Mouse (Mus musculus) spleen, adult 2 months (tissue): ENCODE data around the gene Cenpx. TPM values are rescaled to one million over a fixed set of nuclear protein-coding genes. Genes with fewer than 3 reads are reported as not detected.

Experiments used
- DNase-seq, 2 experiments: peaks; one replicate each; pipeline versions ENCODE4 v3.0.0 to v3.0.0-alpha.2; 2012 to 2021; ENCODE audit warnings: low spot score in 2 of 2, low read depth in 1 of 2
- H3K27ac ChIP-seq: fragments of 200-500 bp; 2 replicates; pipeline ENCODE4 v1.5.1; 2012; ENCODE audit warnings: low read length, inconsistent platforms; ENCODE audit not compliant: insufficient read depth
- H3K27me3 ChIP-seq: fragments of 200-500 bp; 2 replicates; pipeline ENCODE4 v1.6.1; 2012; ENCODE audit warnings: mild to moderate bottlenecking, moderate library complexity, low read length, inconsistent platforms; ENCODE audit not compliant: control insufficient read depth, insufficient read depth
- H3K36me3 ChIP-seq: fragments of 200-500 bp; 2 replicates; pipeline ENCODE4 v1.6.1; 2012; ENCODE audit warnings: mild to moderate bottlenecking, low read length, inconsistent platforms; ENCODE audit not compliant: control insufficient read depth, insufficient read depth
- H3K4me1 ChIP-seq: fragments of 200-500 bp; 2 replicates; pipeline ENCODE4 v1.6.1; 2011; ENCODE audit warnings: inconsistent platforms; ENCODE audit not compliant: control insufficient read depth, insufficient read depth, insufficient read length
- H3K4me3 ChIP-seq: fragments of 200-500 bp; 2 replicates; pipeline ENCODE4 v1.5.1; 2011; ENCODE audit warnings: mild to moderate bottlenecking, inconsistent platforms; ENCODE audit not compliant: insufficient read depth, insufficient read length; ENCODE audit errors: extremely low read depth
- CTCF ChIP-seq: fragments of 200-500 bp; IDR thresholded peaks from 2 replicates; pipeline ENCODE4 v1.5.1; 2011; ENCODE audit warnings: mild to moderate bottlenecking, inconsistent platforms; ENCODE audit not compliant: insufficient read depth, insufficient read length, insufficient replicate concordance; ENCODE audit errors: extremely low read depth
- POLR2A ChIP-seq: fragments of 200-500 bp; IDR thresholded peaks from 2 replicates; pipeline ENCODE4 v1.6.1; 2011; ENCODE audit warnings: low read depth, low read length, inconsistent platforms
- WGBS: fragments of 180-500 bp; shearing (Covaris S2); methylation state at CpG from one replicate; pipeline ENCODE4 v1.1.7; 2018; 5-methylcytosine and 5-hydroxymethylcytosine counted together
- polyA plus RNA-seq: library from polyadenylated mRNA; depleted of rRNA; stranded (reverse); fragments of >200 nt; gene quantifications from 2 replicates; pipeline ENCODE4 v1.2.3, GENCODE M21; 2012

The Cenpx gene
- polyA plus RNA-seq, 1 experiment, result 44.1 TPM

DNA sequence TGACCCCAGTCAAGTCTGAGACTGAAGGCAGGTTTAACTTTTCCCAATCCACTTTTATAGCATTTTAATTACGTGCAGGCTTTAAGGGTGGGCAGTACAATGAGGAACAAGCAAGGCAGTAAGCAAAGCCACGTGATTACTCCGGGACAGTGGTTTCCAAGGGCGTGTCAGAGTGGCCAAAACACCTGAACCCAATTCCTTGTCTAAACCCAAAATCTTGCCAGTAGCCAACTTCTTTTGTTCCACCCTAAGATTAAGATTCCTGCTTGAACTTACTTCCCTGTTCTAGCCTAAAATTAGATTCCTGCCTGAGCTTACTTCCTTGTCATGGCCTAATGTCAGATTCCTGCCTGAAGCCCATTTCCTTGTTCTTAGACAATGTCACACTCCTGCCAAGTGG is 34.4 kb upstream of the Cenpx start:
- H3K27ac ChIP-seq, result no peak overlapping the region
- 48% methylated on average over 4 of the region's 4 CpGs for WGBS
- no peak for DNase-seq
- TF ChIP-seq CTCF, result no peak
- TF ChIP-seq POLR2A, result no peak
- no peaks in the 10 kb centered on the region for H3K4me1 ChIP-seq
- no peak overlapping the region for H3K4me3 ChIP-seq
- no peaks in the 10 kb centered on the region for H3K36me3 ChIP-seq
- H3K27me3 ChIP-seq, result no peaks in the 10 kb centered on the region

DNA sequence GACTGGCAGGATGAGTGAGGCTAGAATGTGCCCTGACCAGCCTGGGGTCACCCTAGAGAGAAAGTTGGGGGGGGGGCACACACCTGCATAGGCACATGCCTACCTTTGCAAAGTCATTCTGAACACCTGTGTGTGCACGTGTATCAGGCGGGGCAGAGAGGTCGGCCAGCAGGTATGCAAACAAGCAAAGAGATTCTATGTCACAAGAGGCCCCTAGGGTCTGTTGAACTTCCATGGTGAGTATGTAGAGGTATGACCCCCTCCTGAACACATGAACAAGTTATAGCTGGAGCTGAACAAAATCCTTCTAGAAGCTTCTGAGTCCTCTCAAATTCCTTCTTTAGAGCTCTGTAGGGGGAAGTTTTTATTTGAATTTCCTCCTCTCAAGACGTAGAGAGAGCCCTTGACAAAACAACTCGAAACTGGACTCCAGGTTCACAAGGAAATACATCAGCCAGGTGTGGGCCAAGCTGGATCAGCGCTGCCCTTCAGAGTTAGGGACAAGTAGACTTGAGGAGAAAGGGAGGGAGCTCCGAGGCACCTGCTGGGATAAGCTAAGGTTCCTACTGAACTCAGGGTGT is 30.7 kb upstream of the Cenpx start:
- 78% methylated on average over 7 of the region's 7 CpGs for whole genome bisulfite sequencing
- TF ChIP-seq POLR2A (no peak), CTCF (no peak)
- Histone ChIP-seq H3K4me1 (no peaks in the 10 kb centered on the region), H3K36me3 (no peaks in the 10 kb centered on the region), H3K27me3 (no peaks in the 10 kb centered on the region), H3K4me3 (no peak overlapping the region), H3K27ac (no peak overlapping the region)
- no peak for DNase-seq

DNA sequence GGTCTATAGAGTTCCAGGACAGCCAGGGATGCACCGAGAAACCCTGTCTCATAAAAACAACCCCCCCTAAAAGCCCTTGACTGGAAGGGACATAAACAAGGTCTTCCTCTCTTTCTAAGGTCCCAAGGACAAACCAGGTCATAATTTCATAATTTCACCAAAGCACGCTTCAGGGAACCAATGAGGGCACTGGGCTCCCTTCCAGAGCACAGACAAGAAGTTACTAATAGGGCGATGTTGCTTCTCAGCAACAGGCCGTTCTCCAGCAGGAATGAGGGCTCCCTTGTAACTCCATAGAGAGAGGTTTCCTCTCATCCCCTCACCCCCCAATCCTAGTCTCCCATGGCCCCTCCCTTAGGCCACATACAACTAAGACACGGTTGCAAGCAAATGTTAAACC is 27.4 kb upstream of the Cenpx start:
- Histone ChIP-seq H3K27ac (no peak overlapping the region), H3K27me3 (no peaks in the 10 kb centered on the region), H3K4me3 (no peak overlapping the region), H3K4me1 (no peaks in the 10 kb centered on the region), H3K36me3 (no peaks in the 10 kb centered on the region)
- no peak for DNase-seq
- 87% methylated on average over 5 of the region's 5 CpGs for WGBS
- TF ChIP-seq POLR2A (no peak), CTCF (no peak)

DNA sequence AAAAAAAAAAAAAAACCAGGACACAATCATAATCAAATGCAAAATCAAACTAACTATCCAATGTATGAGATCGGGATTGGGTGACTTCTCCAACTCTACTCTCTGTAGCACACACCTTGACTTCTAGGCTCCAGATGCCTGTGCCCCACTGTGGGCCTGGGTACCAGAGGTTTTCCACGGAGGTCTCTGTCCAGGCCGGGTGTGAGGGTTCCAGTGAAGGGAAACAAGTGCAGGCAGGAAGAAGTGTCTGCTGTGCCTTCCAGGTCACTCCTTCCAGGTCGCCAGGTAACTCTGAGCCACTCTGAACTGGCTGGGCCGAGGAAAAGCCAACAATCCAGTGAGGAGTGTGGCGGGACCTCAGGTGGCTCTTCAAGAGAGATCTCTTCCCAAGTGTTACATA is 22.9 kb upstream of the Cenpx start:
- Histone ChIP-seq H3K4me1 (no peaks in the 10 kb centered on the region), H3K27ac (no peak overlapping the region), H3K4me3 (no peak overlapping the region), H3K27me3 (no peaks in the 10 kb centered on the region), H3K36me3 (no peaks in the 10 kb centered on the region)
- 83% methylated on average over 6 of the region's 6 CpGs for WGBS
- DNase-seq, result no peak
- TF ChIP-seq CTCF (no peak), POLR2A (no peak)

DNA sequence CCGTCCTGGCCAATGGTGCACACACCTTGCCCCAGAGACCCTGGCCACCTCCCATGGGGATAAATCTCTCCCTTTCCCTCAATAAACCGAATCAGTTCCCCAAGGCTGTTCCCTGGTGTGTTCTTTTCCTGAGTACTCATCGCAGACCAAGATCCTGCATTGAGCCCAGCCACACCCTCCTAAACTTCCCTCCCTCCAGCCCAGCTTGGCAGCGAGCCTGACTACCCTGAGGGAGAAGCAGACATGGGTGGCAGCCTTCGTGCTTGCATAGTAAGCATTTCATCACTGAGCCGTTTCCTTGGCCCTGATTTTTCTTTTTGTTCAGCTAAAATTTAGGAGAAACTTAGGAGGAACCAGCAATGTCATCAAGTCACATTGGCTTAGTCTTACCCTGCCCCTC is 20.0 kb upstream of the Cenpx start:
- DNase-seq, result no peak
- Histone ChIP-seq H3K4me3 (no peak overlapping the region), H3K36me3 (no peaks in the 10 kb centered on the region), H3K4me1 (peaks cover 3% of the 10 kb centered on the region; the same call in 1 of the 2 replicates), H3K27ac (no peak overlapping the region), H3K27me3 (no peaks in the 10 kb centered on the region)
- TF ChIP-seq POLR2A (no peak), CTCF (no peak)
- 41% methylated on average over 6 of the region's 6 CpGs for WGBS

DNA sequence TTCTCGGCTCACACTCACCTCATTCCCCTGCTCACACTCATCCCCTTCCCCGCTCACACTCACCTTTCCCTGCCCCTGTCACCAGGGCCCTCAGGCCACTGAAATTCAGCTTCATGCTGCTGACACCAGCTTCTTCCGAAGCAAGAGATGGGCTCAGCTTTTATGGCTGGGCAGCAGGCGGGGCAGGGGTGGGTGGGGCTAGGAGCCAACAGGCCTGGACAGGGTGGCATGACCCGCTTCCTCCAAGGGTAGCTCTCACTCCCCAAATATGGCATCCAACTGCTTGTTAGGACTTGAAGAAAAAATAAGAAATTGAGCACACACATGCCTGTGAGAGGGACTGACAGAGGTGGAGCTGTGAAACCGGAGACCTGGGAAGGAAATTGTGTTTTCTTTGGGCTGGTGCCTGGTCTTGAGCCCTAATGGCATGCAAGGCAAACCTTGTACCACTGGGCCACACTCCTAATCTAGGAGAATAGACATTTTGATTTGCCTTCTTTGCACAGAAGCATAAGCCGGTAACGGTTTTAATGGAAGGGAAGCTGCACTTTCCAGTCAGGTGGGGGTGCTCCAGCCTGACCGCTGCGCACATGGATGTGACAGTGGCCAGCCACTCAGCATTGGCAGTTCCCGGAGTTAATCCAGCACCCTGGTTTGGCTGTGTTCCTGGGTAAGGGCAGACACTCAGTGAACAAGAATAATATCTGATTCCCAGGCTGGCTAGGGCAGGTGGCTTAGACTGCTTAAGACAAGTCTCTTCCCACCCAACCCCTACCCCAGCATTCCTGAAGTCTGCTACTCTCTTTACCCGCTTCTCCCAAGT is 18.5 kb upstream of the Cenpx start, which contains the start of gene Cbr2:
TSS of gene Cbr2 (minus strand) at position 257 of the 823 bp plus-strand sequence.
- peaks cover 3% of the 10 kb centered on the region; the same call in 1 of the 2 replicates for H3K4me1 ChIP-seq
- H3K27me3 ChIP-seq, result no peaks in the 10 kb centered on the region
- TF ChIP-seq CTCF, result no peak
- no peak for TF ChIP-seq POLR2A
- no peaks in the 10 kb centered on the region for H3K36me3 ChIP-seq
- no peak for DNase-seq
- H3K4me3 ChIP-seq, result no peak within 1 kb of the TSS
- 86% methylated on average over 12 of the region's 12 CpGs for WGBS
- H3K27ac ChIP-seq, result no peak within 1 kb of the TSS

DNA sequence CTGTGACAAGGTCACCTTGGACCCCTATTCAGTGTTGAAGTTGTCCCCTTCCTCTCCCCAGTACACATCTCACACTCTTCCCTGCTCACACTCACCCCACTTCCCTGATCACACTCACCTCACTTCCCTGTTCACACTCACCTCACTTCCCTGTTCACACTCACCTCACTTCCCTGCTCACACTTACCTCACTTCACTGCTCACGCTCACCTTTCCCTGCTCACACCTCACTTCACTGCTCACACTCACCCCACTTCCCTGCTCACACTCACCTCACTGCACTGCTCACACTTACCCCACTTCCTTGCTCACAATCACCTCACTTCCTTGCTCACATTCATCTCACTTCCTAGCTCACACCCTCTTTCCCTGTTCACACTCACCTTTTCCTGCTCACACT is 17.9 kb upstream of the Cenpx start:
- 94% methylated on average over 1 of the region's 1 CpGs for WGBS
- Histone ChIP-seq H3K4me3 (no peak overlapping the region), H3K27me3 (no peaks in the 10 kb centered on the region), H3K4me1 (peaks cover 4% of the 10 kb centered on the region; the same call in 1 of the 2 replicates), H3K36me3 (no peaks in the 10 kb centered on the region), H3K27ac (no peak overlapping the region)
- TF ChIP-seq POLR2A, result no peak
- no peak for TF ChIP-seq CTCF
- no peak for DNase-seq
